Mouse (Mus musculus): Measurements from ENCODE around the gene Prkd2. TPM values are rescaled to one million over a fixed set of nuclear protein-coding genes. Genes with fewer than 3 reads are reported as not detected.

Gene Prkd2
- polyA plus RNA-seq, 1 experiment from 2014 or later = 12.8 TPM

DNA sequence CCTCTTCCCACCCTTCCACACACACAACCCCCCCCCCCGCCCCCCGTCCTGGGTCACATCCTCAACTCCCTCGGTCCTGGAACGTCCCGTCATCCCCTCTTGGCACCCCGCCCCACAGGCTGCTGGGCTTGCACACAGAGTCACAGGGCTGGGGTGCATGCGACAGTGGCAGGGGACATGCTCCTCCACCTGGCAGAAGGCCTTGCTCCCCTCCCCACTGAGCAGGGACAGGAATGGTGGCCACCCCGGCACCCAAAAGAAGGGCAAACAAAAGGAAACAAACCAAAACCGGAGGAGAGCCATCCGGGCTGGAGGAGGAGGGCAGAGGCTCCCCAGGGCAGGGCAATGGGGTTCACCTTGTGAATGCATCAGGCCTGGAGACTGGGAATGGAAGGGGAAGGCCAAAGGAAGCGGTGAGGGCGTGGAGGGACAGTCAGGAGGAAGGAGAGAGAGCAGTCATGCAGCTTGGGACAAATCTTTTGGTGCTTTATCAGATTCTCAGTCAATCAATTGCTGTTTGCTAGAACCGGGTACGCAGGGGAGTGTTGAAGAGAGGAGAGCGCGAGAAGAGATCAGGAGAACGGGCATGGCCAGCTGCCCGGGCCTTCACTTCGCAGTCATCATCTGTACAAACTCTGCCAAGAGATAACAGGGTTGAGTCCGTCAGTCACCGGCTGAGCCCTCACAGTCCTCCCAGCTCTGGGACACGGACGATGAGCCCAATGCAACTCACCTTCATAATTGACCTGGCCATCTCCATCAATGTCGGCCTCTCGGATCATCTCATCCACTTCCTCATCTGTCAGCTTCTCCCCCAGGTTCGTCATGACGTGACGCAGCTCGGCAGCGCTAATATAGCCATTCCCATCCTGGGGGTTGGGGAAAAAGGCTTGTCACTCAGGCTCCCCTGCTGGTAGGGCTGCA, 73.9 kb downstream of the Prkd2 start:
- ATAC-seq (replicated peaks; ENCODE audit: low FRiP score, low read depth) = no peak
- no peak overlapping the region for H3K27ac ChIP-seq
- H3K4me3 ChIP-seq (replicated peaks; ENCODE audit: low read depth, low read length) = no peak overlapping the region
- TF ChIP-seq CTCF (IDR thresholded peaks at IDR 0.05; ENCODE audit: low read depth) = no peak
- H3K4me1 ChIP-seq (replicated peaks; ENCODE audit: insufficient read depth, low read length) = peaks cover 18% of the 10 kb centered on the region
- H3K9me3 ChIP-seq (replicated peaks; ENCODE audit: low read length) = no peaks in the 10 kb centered on the region
- no peak for DNase-seq (ENCODE audit: low spot score)
- no peak overlapping the region for H3K4me2 ChIP-seq (ENCODE audit: low read length)
- H3K36me3 ChIP-seq (ENCODE audit: insufficient read depth, low read length) = peaks cover 53% of the 10 kb centered on the region
- no peaks in the 10 kb centered on the region for H3K27me3 ChIP-seq (ENCODE audit: insufficient read depth, low read length)
- WGBS = 78% methylated on average over 30 of the region's 30 CpGs
- no peak overlapping the region for H3K9ac ChIP-seq (ENCODE audit: low read depth, low read length)

GRCm38 (mm10) chr7:16917447-16917846, 74.7 kb downstream of the Prkd2 start:
- Histone ChIP-seq H3K36me3 (ENCODE audit: insufficient read depth, low read length) (peaks cover 54% of the 10 kb centered on the region), H3K4me3 (replicated peaks; ENCODE audit: low read depth, low read length) (no peak overlapping the region), H3K27me3 (ENCODE audit: insufficient read depth, low read length) (no peaks in the 10 kb centered on the region), H3K27ac (no peak overlapping the region), H3K9me3 (replicated peaks; ENCODE audit: low read length) (no peaks in the 10 kb centered on the region), H3K4me1 (replicated peaks; ENCODE audit: insufficient read depth, low read length) (peaks cover 26% of the 10 kb centered on the region), H3K9ac (ENCODE audit: low read depth, low read length) (no peak overlapping the region), H3K4me2 (ENCODE audit: low read length) (no peak overlapping the region)
- no peak for DNase-seq (ENCODE audit: low spot score)
- 63% methylated on average over 11 of the region's 11 CpGs for WGBS
- no peak for TF ChIP-seq CTCF (IDR thresholded peaks at IDR 0.05; ENCODE audit: low read depth)
- ATAC-seq (replicated peaks; ENCODE audit: low FRiP score, low read depth) = no peak

DNA sequence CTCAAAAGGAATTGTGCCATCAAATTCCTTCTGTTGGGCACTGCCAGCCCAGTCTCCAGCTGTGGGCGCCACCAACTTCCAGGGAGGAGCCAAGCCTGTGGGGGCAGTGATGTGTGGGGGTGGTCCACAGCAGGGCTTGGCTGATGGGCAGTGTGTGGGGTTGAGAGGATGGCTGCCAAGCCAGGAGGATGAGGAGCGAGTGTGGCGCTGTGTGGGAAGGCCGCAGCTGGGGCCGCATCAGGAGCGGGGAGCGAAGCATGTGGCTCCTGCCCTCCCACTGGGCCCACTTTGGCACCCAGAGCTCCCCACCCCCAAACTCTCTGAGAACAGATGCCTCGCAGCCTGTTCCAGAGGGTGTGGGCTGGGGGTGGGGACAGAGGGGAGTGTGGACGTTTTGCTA, 75.3 kb downstream of the Prkd2 start:
- H3K4me3 ChIP-seq (replicated peaks; ENCODE audit: low read depth, low read length) = no peak overlapping the region
- DNase-seq (ENCODE audit: low spot score) (no peak), ATAC-seq (replicated peaks; ENCODE audit: low FRiP score, low read depth) (no peak)
- H3K27ac ChIP-seq = no peak overlapping the region
- H3K4me2 ChIP-seq (ENCODE audit: low read length) = no peak overlapping the region
- no peak for TF ChIP-seq CTCF (IDR thresholded peaks at IDR 0.05; ENCODE audit: low read depth)
- peaks cover 54% of the 10 kb centered on the region for H3K36me3 ChIP-seq (ENCODE audit: insufficient read depth, low read length)
- H3K9ac ChIP-seq (ENCODE audit: low read depth, low read length) = no peak overlapping the region
- peaks cover 26% of the 10 kb centered on the region for H3K4me1 ChIP-seq (replicated peaks; ENCODE audit: insufficient read depth, low read length)
- WGBS = 73% methylated on average over 9 of the region's 9 CpGs
- H3K9me3 ChIP-seq (replicated peaks; ENCODE audit: low read length) = no peaks in the 10 kb centered on the region
- no peaks in the 10 kb centered on the region for H3K27me3 ChIP-seq (ENCODE audit: insufficient read depth, low read length)

DNA sequence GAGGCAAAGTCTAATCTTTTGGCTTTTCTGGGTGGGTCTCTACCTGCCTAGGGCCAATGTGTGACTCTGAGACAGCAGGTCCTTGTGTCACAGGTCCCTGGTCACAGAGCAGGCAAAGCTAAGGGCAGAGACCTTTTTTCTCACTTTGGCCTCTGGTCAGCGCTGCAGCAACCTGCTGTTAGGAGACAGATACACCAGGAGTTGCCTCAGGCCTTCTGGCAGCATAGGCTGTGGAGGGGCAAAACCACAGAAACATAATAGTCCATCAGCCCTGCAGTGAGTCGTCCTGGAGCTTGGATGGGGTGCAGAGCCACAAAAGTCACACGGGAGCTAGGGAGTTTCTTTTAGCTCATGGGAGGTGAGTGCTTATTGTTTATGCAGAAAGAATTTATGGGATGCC, 76.0 kb downstream of the Prkd2 start:
- WGBS = 62% methylated on average over 3 of the region's 3 CpGs
- H3K4me1 ChIP-seq (replicated peaks; ENCODE audit: insufficient read depth, low read length) = peaks cover 26% of the 10 kb centered on the region

GRCm38 (mm10) chr7:16919395-16920149, 76.9 kb downstream of the Prkd2 start:
- Histone ChIP-seq H3K4me2 (ENCODE audit: low read length) (no peak overlapping the region), H3K27ac (no peak overlapping the region), H3K27me3 (ENCODE audit: insufficient read depth, low read length) (no peaks in the 10 kb centered on the region), H3K4me1 (replicated peaks; ENCODE audit: insufficient read depth, low read length) (peaks cover 26% of the 10 kb centered on the region), H3K4me3 (replicated peaks; ENCODE audit: low read depth, low read length) (no peak overlapping the region), H3K9me3 (replicated peaks; ENCODE audit: low read length) (no peaks in the 10 kb centered on the region), H3K9ac (ENCODE audit: low read depth, low read length) (0 out of 2 replicates have a peak overlapping the region, but pooled peaks have one; percentile 4), H3K36me3 (ENCODE audit: insufficient read depth, low read length) (peaks cover 52% of the 10 kb centered on the region)
- TF ChIP-seq CTCF (IDR thresholded peaks at IDR 0.05; ENCODE audit: low read depth) = no peak
- ATAC-seq (replicated peaks; ENCODE audit: low FRiP score, low read depth) (no peak), DNase-seq (ENCODE audit: low spot score) (no peak)
- 79% methylated on average over 13 of the region's 13 CpGs for WGBS

More for the DNA sequence above, 76.0 kb downstream of the Prkd2 start:
- TF ChIP-seq CTCF (IDR thresholded peaks at IDR 0.05; ENCODE audit: low read depth) = no peak
- Histone ChIP-seq H3K9me3 (replicated peaks; ENCODE audit: low read length) (no peaks in the 10 kb centered on the region), H3K27ac (no peak overlapping the region), H3K36me3 (ENCODE audit: insufficient read depth, low read length) (peaks cover 54% of the 10 kb centered on the region), H3K27me3 (ENCODE audit: insufficient read depth, low read length) (no peaks in the 10 kb centered on the region), H3K4me2 (ENCODE audit: low read length) (no peak overlapping the region), H3K4me3 (replicated peaks; ENCODE audit: low read depth, low read length) (no peak overlapping the region), H3K9ac (ENCODE audit: low read depth, low read length) (no peak overlapping the region)
- DNase-seq (ENCODE audit: low spot score) (no peak), ATAC-seq (replicated peaks; ENCODE audit: low FRiP score, low read depth) (no peak)

Other genes starting within 250 kb of the Prkd2 start
- gene Arhgap35, start 227.9 kb upstream of the Prkd2 start, polyA plus RNA-seq (2015; fragmentation: Nextera tagmentation; extraction: Ambion mirVana) = 10.3 and 10.9 TPM in 2 replicates
- not detected in 2 replicates for gene Ceacam15, start 167.2 kb upstream of the Prkd2 start, polyA plus RNA-seq (2015; fragmentation: Nextera tagmentation; extraction: Ambion mirVana)
- not detected in 2 replicates for gene Ceacam9, start 121.0 kb upstream of the Prkd2 start, polyA plus RNA-seq (2015; fragmentation: Nextera tagmentation; extraction: Ambion mirVana)
- gene Ap2s1, start 104.5 kb upstream of the Prkd2 start, polyA plus RNA-seq (2015; fragmentation: Nextera tagmentation; extraction: Ambion mirVana) = 262 and 263 TPM in 2 replicates
- 49.0 and 55.8 TPM in 2 replicates for gene Slc1a5, start 61.6 kb upstream of the Prkd2 start, polyA plus RNA-seq (2015; fragmentation: Nextera tagmentation; extraction: Ambion mirVana)
- 65.4 and 71.2 TPM in 2 replicates for gene Strn4, start 27.0 kb upstream of the Prkd2 start, polyA plus RNA-seq (2015; fragmentation: Nextera tagmentation; extraction: Ambion mirVana)
- gene Fkrp, start 26.2 kb upstream of the Prkd2 start, polyA plus RNA-seq (2015; fragmentation: Nextera tagmentation; extraction: Ambion mirVana) = 31.0 and 32.0 TPM in 2 replicates
- gene Dact3, start 32.4 kb downstream of the Prkd2 start, polyA plus RNA-seq (2015; fragmentation: Nextera tagmentation; extraction: Ambion mirVana) = 3.7 and 4.3 TPM in 2 replicates
- 7.3 and 8.9 TPM in 2 replicates for gene Gng8, start 48.9 kb downstream of the Prkd2 start, polyA plus RNA-seq (2015; fragmentation: Nextera tagmentation; extraction: Ambion mirVana)
- 2.2 and 2.3 TPM in 2 replicates for gene Ptgir, start 63.6 kb downstream of the Prkd2 start, polyA plus RNA-seq (2015; fragmentation: Nextera tagmentation; extraction: Ambion mirVana)
- gene Calm3, start 81.2 kb downstream of the Prkd2 start, polyA plus RNA-seq (2015; fragmentation: Nextera tagmentation; extraction: Ambion mirVana) = 134 and 136 TPM in 2 replicates
- gene Pnmal2, start 101.8 kb downstream of the Prkd2 start, polyA plus RNA-seq (2015; fragmentation: Nextera tagmentation; extraction: Ambion mirVana) = 7.0 and 8.1 TPM in 2 replicates
- gene Pnmal1, start 116.8 kb downstream of the Prkd2 start, polyA plus RNA-seq (2015; fragmentation: Nextera tagmentation; extraction: Ambion mirVana) = 0.28 and 0.33 TPM in 2 replicates
- 0.09 and 0.13 TPM in 2 replicates for gene Gm42372, start 140.2 kb downstream of the Prkd2 start, polyA plus RNA-seq (2015; fragmentation: Nextera tagmentation; extraction: Ambion mirVana)
- 15.7 and 16.9 TPM in 2 replicates for gene Ccdc8, start 149.8 kb downstream of the Prkd2 start, polyA plus RNA-seq (2015; fragmentation: Nextera tagmentation; extraction: Ambion mirVana)
- 82.0 and 95.4 TPM in 2 replicates for gene Ppp5c, start 185.0 kb downstream of the Prkd2 start, polyA plus RNA-seq (2015; fragmentation: Nextera tagmentation; extraction: Ambion mirVana)
- 5.1 and 6.1 TPM in 2 replicates for gene Hif3a, start 219.5 kb downstream of the Prkd2 start, polyA plus RNA-seq (2015; fragmentation: Nextera tagmentation; extraction: Ambion mirVana)
- gene Psg16, start 231.1 kb downstream of the Prkd2 start, polyA plus RNA-seq (2015; fragmentation: Nextera tagmentation; extraction: Ambion mirVana) = 0.07 TPM in 1 of 2 replicates, not detected in the other

Data from kidney, postnatal 0 days (tissue).